Mouse (Mus musculus): Measurements from ENCODE around the gene Rplp2. TPM values are rescaled to one million over a fixed set of nuclear protein-coding genes. Genes with fewer than 3 reads are reported as not detected.
"Not testable (repeated sequence)": the region's sequence is repeated elsewhere in the genome, so short reads cannot be mapped to it uniquely, and the experiment has no call there.

Gene Rplp2
- polyA plus RNA-seq, 1 experiment from 2014 or later = 684 TPM

- no peak for ATAC-seq
- 89% methylated on average over 13 of the region's 13 CpGs for WGBS
- H3K4me1 ChIP-seq (replicated peaks; ENCODE audit: control insufficient read depth, insufficient read depth, low read length) = peaks cover 18% of the 10 kb centered on the region
- no peaks in the 10 kb centered on the region for H3K27me3 ChIP-seq (replicated peaks; ENCODE audit: control insufficient read depth, insufficient read depth, low read length)
- H3K4me3 ChIP-seq (replicated peaks; ENCODE audit: low read length) = no peak overlapping the region
- no peak overlapping the region for H3K27ac ChIP-seq (ENCODE audit: low read length)
- H3K36me3 ChIP-seq (ENCODE audit: control insufficient read depth, insufficient read depth) = no peaks in the 10 kb centered on the region; the same call in 1 of the 2 replicates
- H3K9ac ChIP-seq (replicated peaks; ENCODE audit: low read depth, low read length) = peak overlapping the region; percentile 33
- H3K4me2 ChIP-seq (ENCODE audit: low read length) = peak overlapping the region; percentile 62
- no peaks in the 10 kb centered on the region for H3K9me3 ChIP-seq (ENCODE audit: control insufficient read depth, low read length)
These were observed 5.0 kb upstream of the Rplp2 start for GRCm38 (mm10) chr7:141442199-141442598.

- Histone ChIP-seq H3K4me2 (ENCODE audit: low read length) (peak overlapping the region; percentile 62), H3K4me1 (replicated peaks; ENCODE audit: control insufficient read depth, insufficient read depth, low read length) (peaks cover 21% of the 10 kb centered on the region), H3K9me3 (ENCODE audit: control insufficient read depth, low read length) (no peaks in the 10 kb centered on the region), H3K4me3 (replicated peaks; ENCODE audit: low read length) (peak overlapping the region; percentile 41), H3K36me3 (ENCODE audit: control insufficient read depth, insufficient read depth) (no peaks in the 10 kb centered on the region; the same call in 1 of the 2 replicates), H3K9ac (replicated peaks; ENCODE audit: low read depth, low read length) (peak overlapping the region; percentile 44), H3K27me3 (replicated peaks; ENCODE audit: control insufficient read depth, insufficient read depth, low read length) (no peaks in the 10 kb centered on the region), H3K27ac (ENCODE audit: low read length) (no peak overlapping the region)
- WGBS = 17% methylated on average over 12 of the region's 12 CpGs
- ATAC-seq = no peak
These were observed 3.9 kb upstream of the Rplp2 start for GRCm38 (mm10) chr7:141443081-141443821.

GRCm38 (mm10) chr7:141443828-141444237 lies 3.3 kb upstream of the Rplp2 start, which contains the start of gene Pidd1:
TSS of gene Pidd1 (minus strand) at chr7:141444025.
- H3K4me2 ChIP-seq (ENCODE audit: low read length) = peak within 1 kb of the TSS; percentile 62
- H3K9me3 ChIP-seq (ENCODE audit: control insufficient read depth, low read length) = no peaks in the 10 kb centered on the region
- H3K27ac ChIP-seq (ENCODE audit: low read length) = no peak within 1 kb of the TSS
- peak within 1 kb of the TSS; percentile 44 for H3K9ac ChIP-seq (replicated peaks; ENCODE audit: low read depth, low read length)
- H3K27me3 ChIP-seq (replicated peaks; ENCODE audit: control insufficient read depth, insufficient read depth, low read length) = no peaks in the 10 kb centered on the region
- WGBS = 0% methylated on average over 25 of the region's 25 CpGs
- H3K36me3 ChIP-seq (ENCODE audit: control insufficient read depth, insufficient read depth) = no peaks in the 10 kb centered on the region; the same call in 1 of the 2 replicates
- H3K4me1 ChIP-seq (replicated peaks; ENCODE audit: control insufficient read depth, insufficient read depth, low read length) = peaks cover 27% of the 10 kb centered on the region
- peak; percentile 21; the same call in 1 of the 2 replicates for ATAC-seq
- peak within 1 kb of the TSS; percentile 41 for H3K4me3 ChIP-seq (replicated peaks; ENCODE audit: low read length)

GRCm38 (mm10) chr7:141446374-141446773 lies 796 bp upstream of the Rplp2 start:
- H3K9ac ChIP-seq (replicated peaks; ENCODE audit: low read depth, low read length); H3K27ac ChIP-seq (ENCODE audit: low read length); H3K4me2 ChIP-seq (ENCODE audit: low read length); H3K4me3 ChIP-seq (replicated peaks; ENCODE audit: low read length); H3K9me3 ChIP-seq (ENCODE audit: control insufficient read depth, low read length); ATAC-seq; H3K36me3 ChIP-seq (ENCODE audit: control insufficient read depth, insufficient read depth); H3K27me3 ChIP-seq (replicated peaks; ENCODE audit: control insufficient read depth, insufficient read depth, low read length): not testable (repeated sequence)
- WGBS = 83% methylated on average over 3 of the region's 3 CpGs
- H3K4me1 ChIP-seq (replicated peaks; ENCODE audit: control insufficient read depth, insufficient read depth, low read length) = peaks cover 27% of the 10 kb centered on the region

GRCm38 (mm10) chr7:141451928-141452327 lies 4.8 kb downstream of the Rplp2 start:
- Histone ChIP-seq H3K9ac (replicated peaks; ENCODE audit: low read depth, low read length) (no peak overlapping the region), H3K4me2 (ENCODE audit: low read length) (no peak overlapping the region), H3K27ac (ENCODE audit: low read length) (no peak overlapping the region), H3K27me3 (replicated peaks; ENCODE audit: control insufficient read depth, insufficient read depth, low read length) (no peaks in the 10 kb centered on the region), H3K4me1 (replicated peaks; ENCODE audit: control insufficient read depth, insufficient read depth, low read length) (peaks cover 29% of the 10 kb centered on the region), H3K4me3 (replicated peaks; ENCODE audit: low read length) (no peak overlapping the region), H3K36me3 (ENCODE audit: control insufficient read depth, insufficient read depth) (peaks cover 12% of the 10 kb centered on the region), H3K9me3 (ENCODE audit: control insufficient read depth, low read length) (no peaks in the 10 kb centered on the region)
- no peak for ATAC-seq

- peaks cover 22% of the 10 kb centered on the region for H3K4me1 ChIP-seq (replicated peaks; ENCODE audit: control insufficient read depth, insufficient read depth, low read length)
- no peaks in the 10 kb centered on the region for H3K27me3 ChIP-seq (replicated peaks; ENCODE audit: control insufficient read depth, insufficient read depth, low read length)
- H3K9me3 ChIP-seq (ENCODE audit: control insufficient read depth, low read length) = no peaks in the 10 kb centered on the region
- WGBS = 78% methylated on average over 2 of the region's 2 CpGs
- peaks cover 12% of the 10 kb centered on the region for H3K36me3 ChIP-seq (ENCODE audit: control insufficient read depth, insufficient read depth)
- no peak overlapping the region for H3K4me3 ChIP-seq (replicated peaks; ENCODE audit: low read length)
- H3K4me2 ChIP-seq (ENCODE audit: low read length) = no peak overlapping the region
- no peak for ATAC-seq
- no peak overlapping the region for H3K9ac ChIP-seq (replicated peaks; ENCODE audit: low read depth, low read length)
- no peak overlapping the region for H3K27ac ChIP-seq (ENCODE audit: low read length)
These were observed 6.5 kb downstream of the Rplp2 start for GRCm38 (mm10) chr7:141453636-141454035.

GRCm38 (mm10) chr7:141454967-141455551 lies 7.9 kb downstream of the Rplp2 start, which contains the start of gene Pnpla2:
TSS of gene Pnpla2 (plus strand) at chr7:141455198.
- Histone ChIP-seq H3K36me3 (ENCODE audit: control insufficient read depth, insufficient read depth) (peaks cover 9% of the 10 kb centered on the region), H3K9me3 (ENCODE audit: control insufficient read depth, low read length) (no peaks in the 10 kb centered on the region), H3K4me1 (replicated peaks; ENCODE audit: control insufficient read depth, insufficient read depth, low read length) (peaks cover 16% of the 10 kb centered on the region), H3K27me3 (replicated peaks; ENCODE audit: control insufficient read depth, insufficient read depth, low read length) (no peaks in the 10 kb centered on the region), H3K4me2 (ENCODE audit: low read length) (peak within 1 kb of the TSS; percentile 97), H3K4me3 (replicated peaks; ENCODE audit: low read length) (peak within 1 kb of the TSS; percentile 71), H3K27ac (ENCODE audit: low read length) (peak within 1 kb of the TSS; percentile 58; the same call in 1 of the 2 replicates), H3K9ac (replicated peaks; ENCODE audit: low read depth, low read length) (peak within 1 kb of the TSS; percentile 77)
- 0% methylated on average over 42 of the region's 45 CpGs for WGBS
- ATAC-seq = peak; percentile 79

- H3K4me3 ChIP-seq (replicated peaks; ENCODE audit: low read length) = peak overlapping the region; percentile 71
- H3K27me3 ChIP-seq (replicated peaks; ENCODE audit: control insufficient read depth, insufficient read depth, low read length) = peaks cover 5% of the 10 kb centered on the region
- H3K9me3 ChIP-seq (ENCODE audit: control insufficient read depth, low read length) = no peaks in the 10 kb centered on the region
- H3K9ac ChIP-seq (replicated peaks; ENCODE audit: low read depth, low read length) = peak overlapping the region; percentile 77
- peak overlapping the region; percentile 58; the same call in 1 of the 2 replicates for H3K27ac ChIP-seq (ENCODE audit: low read length)
- H3K4me2 ChIP-seq (ENCODE audit: low read length) = peak overlapping the region; percentile 97
- peak; percentile 26 for ATAC-seq
- peaks cover 16% of the 10 kb centered on the region for H3K4me1 ChIP-seq (replicated peaks; ENCODE audit: control insufficient read depth, insufficient read depth, low read length)
- WGBS = 2% methylated on average over 23 of the region's 23 CpGs
- peaks cover 9% of the 10 kb centered on the region for H3K36me3 ChIP-seq (ENCODE audit: control insufficient read depth, insufficient read depth)
These were observed 8.6 kb downstream of the Rplp2 start for GRCm38 (mm10) chr7:141455610-141456314.

GRCm38 (mm10) chr7:141456739-141457138 lies 9.6 kb downstream of the Rplp2 start:
- peaks cover under 1% of the 10 kb centered on the region for H3K36me3 ChIP-seq (ENCODE audit: control insufficient read depth, insufficient read depth)
- no peaks in the 10 kb centered on the region for H3K9me3 ChIP-seq (ENCODE audit: control insufficient read depth, low read length)
- H3K9ac ChIP-seq (replicated peaks; ENCODE audit: low read depth, low read length) = no peak overlapping the region
- H3K4me1 ChIP-seq (replicated peaks; ENCODE audit: control insufficient read depth, insufficient read depth, low read length) = peaks cover 20% of the 10 kb centered on the region
- peaks cover 15% of the 10 kb centered on the region for H3K27me3 ChIP-seq (replicated peaks; ENCODE audit: control insufficient read depth, insufficient read depth, low read length)
- no peak overlapping the region for H3K27ac ChIP-seq (ENCODE audit: low read length)
- 89% methylated on average over 6 of the region's 6 CpGs for WGBS
- H3K4me2 ChIP-seq (ENCODE audit: low read length) = no peak overlapping the region
- ATAC-seq = no peak
- H3K4me3 ChIP-seq (replicated peaks; ENCODE audit: low read length) = no peak overlapping the region
